Mouse (Mus musculus) megakaryocyte, embryonic 14.5 days (primary cell): ENCODE data around the gene Nxf3.

Experiments used
- FLI1 ChIP-seq: IDR thresholded peaks from 2 replicates; pipeline ENCODE4 v1.6.1; 2012; ENCODE audit warnings: low read length, inconsistent platforms, mixed read lengths
- GATA1 ChIP-seq: IDR thresholded peaks from 3 replicates; pipeline ENCODE4 v1.6.1; 2012; ENCODE audit warnings: mixed read lengths, low read length, inconsistent platforms, borderline replicate concordance

GRCm38 (mm10) chrX:136127744-136128064, 42.6 kb upstream of the Nxf3 start:
- no peak for TF ChIP-seq GATA1
- no peak for TF ChIP-seq FLI1
